ENCODE assay signal across 8 mouse cellular contexts in the genomic region with DNA sequence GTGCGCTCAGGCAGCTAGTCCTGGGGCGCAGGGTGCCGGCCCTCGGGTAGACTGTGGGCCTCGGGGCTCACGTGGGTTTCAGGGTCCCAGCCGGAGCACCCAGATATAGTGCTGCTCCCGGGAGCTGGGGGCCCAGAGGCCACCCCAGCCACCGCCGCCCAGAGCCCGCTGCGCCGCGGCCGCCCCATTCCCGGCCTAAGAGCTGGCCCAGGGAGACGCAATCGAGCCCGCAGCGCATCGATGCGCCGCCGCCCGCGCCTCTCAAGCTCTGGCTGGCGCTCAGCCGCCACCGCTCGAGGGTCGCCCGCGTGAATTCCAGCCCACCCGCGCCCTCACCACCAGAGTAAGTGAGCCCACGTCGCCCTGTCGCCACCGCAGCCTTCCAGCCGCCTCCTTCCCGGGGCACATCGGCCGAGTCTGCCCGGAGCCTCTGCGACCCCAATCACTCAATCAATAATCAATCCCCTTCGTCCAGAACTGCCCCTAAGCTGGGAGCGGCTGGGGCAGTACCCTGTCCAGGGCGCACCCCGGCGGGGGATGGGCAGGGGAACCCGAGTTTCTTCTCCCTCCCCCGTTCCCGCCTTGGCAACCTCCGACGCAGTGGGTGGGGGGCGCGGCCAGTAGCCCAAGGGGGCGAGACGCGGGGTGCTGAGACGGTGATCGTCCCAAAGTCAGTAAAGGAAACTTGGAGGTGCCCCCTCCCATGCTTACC. TPM values are rescaled to one million over a fixed set of nuclear protein-coding genes. Genes with fewer than 3 reads are reported as not detected.
DNase-seq lines count a peak whose midpoint lies in the region; ATAC-seq and TF ChIP-seq lines count a peak whose summit lies in the region.

No protein-coding gene starts in this region.

- TF ChIP-seq POLR2A in cortical plate, adult 2 months (IDR thresholded peaks at IDR 0.05; ENCODE audit: extremely low read depth, insufficient read depth, low read length) = no peak
- peak; percentile 56 for TF ChIP-seq POLR2A in myocyte (IDR thresholded peaks at IDR 0.05; ENCODE audit: insufficient read length, low read depth)

- no peaks in the 10 kb centered on the region for H3K9me3 ChIP-seq in intestine, embryonic 16.5 days (ENCODE audit: control insufficient read depth, low read length)
- H3K9me3 ChIP-seq in liver, embryonic 12.5 days (replicated peaks) = no peaks in the 10 kb centered on the region

- H3K4me2 ChIP-seq in intestine, embryonic 16.5 days (ENCODE audit: low read depth, low read length) = peak overlapping the region; percentile 96
- H3K4me2 ChIP-seq in liver, embryonic 12.5 days = peak overlapping the region; percentile 74
- peak overlapping the region; percentile 56 for H3K4me2 ChIP-seq in myocyte (ENCODE audit: low read depth)

- peaks cover 66% of the 10 kb centered on the region for H3K79me2 ChIP-seq in myocyte (ENCODE audit: control insufficient read depth, insufficient read depth)

- peak overlapping the region; percentile 72 for H3K4me3 ChIP-seq in cortical plate, adult 2 months (ENCODE audit: insufficient read depth, low read length)
- H3K4me3 ChIP-seq in intestine, embryonic 16.5 days (ENCODE audit: low read length) = peak overlapping the region; percentile 81
- peak overlapping the region; percentile 61 for H3K4me3 ChIP-seq in liver, embryonic 12.5 days
- peak overlapping the region; percentile 77 for H3K4me3 ChIP-seq in myocyte

- peak overlapping the region; percentile 92 for H3K27ac ChIP-seq in cortical plate, adult 2 months (ENCODE audit: insufficient read depth, low read length)
- H3K27ac ChIP-seq in intestine, embryonic 16.5 days (ENCODE audit: low read length) = peak overlapping the region; percentile 91
- H3K27ac ChIP-seq in liver, embryonic 12.5 days = 0 out of 2 replicates have a peak overlapping the region, but pooled peaks have one; percentile 6

- peak overlapping the region; percentile 81 for H3K9ac ChIP-seq in intestine, embryonic 16.5 days (ENCODE audit: low read depth, low read length)
- peak overlapping the region; percentile 46; the same call in 1 of the 2 replicates for H3K9ac ChIP-seq in liver, embryonic 12.5 days

- H3ac ChIP-seq in myocyte (ENCODE audit: control insufficient read depth, insufficient read length) = peak overlapping the region; percentile 56

- peak; percentile 31 for ATAC-seq in intestine, embryonic 16.5 days
- peak; percentile 36; the same call in 1 of the 2 replicates for ATAC-seq in liver, embryonic 12.5 days

- under 1% methylated on average over 61 of the region's 62 CpGs for WGBS in intestine, embryonic 16.5 days
- WGBS in liver, embryonic 12.5 days (ENCODE audit: insufficient replicate concordance) = under 1% methylated on average over 62 of the region's 62 CpGs

- peak; percentile 52 for DNase-seq in thymus, postnatal 0 days (ENCODE audit: low spot score)
- DNase-seq in thymus, postnatal 25 days = no peak
- peak; percentile 97 for DNase-seq in heart, adult 11 months
- DNase-seq in urinary bladder, postnatal 14 days (ENCODE audit: low spot score) = peak; percentile 66

- H3K4me1 ChIP-seq in cortical plate, adult 2 months (ENCODE audit: control insufficient read depth, insufficient read depth, low read length) = no peaks in the 10 kb centered on the region
- H3K4me1 ChIP-seq in intestine, embryonic 16.5 days (ENCODE audit: control insufficient read depth, insufficient read depth, low read length) = peaks cover 25% of the 10 kb centered on the region
- H3K4me1 ChIP-seq in liver, embryonic 12.5 days = peaks cover 12% of the 10 kb centered on the region; the same call in 1 of the 2 replicates

- H3K27me3 ChIP-seq in intestine, embryonic 16.5 days (replicated peaks; ENCODE audit: control insufficient read depth, insufficient read depth, low read length) = peaks cover 16% of the 10 kb centered on the region
- H3K27me3 ChIP-seq in liver, embryonic 12.5 days (replicated peaks) = peaks cover 99% of the 10 kb centered on the region
- no peaks in the 10 kb centered on the region for H3K27me3 ChIP-seq in myocyte (ENCODE audit: control insufficient read depth, insufficient read depth, insufficient read length)

- H3K36me3 ChIP-seq in intestine, embryonic 16.5 days (ENCODE audit: control insufficient read depth, insufficient read depth, low read length) = no peaks in the 10 kb centered on the region
- no peaks in the 10 kb centered on the region for H3K36me3 ChIP-seq in liver, embryonic 12.5 days
- H3K36me3 ChIP-seq in myocyte (ENCODE audit: control insufficient read depth, insufficient read depth) = no peaks in the 10 kb centered on the region

- no peak for TF ChIP-seq CTCF in cortical plate, adult 2 months (IDR thresholded peaks at IDR 0.05; ENCODE audit: extremely low read depth, insufficient read depth, low read length)

TF ChIP-seq in myocyte, 11 proteins besides CTCF, POLR2A, EP300 and RAD21:
- TF ChIP-seq CEBPB (IDR thresholded peaks at IDR 0.05; ENCODE audit: insufficient read depth, poor library complexity, severe bottlenecking) (no peak), MAX (IDR thresholded peaks at IDR 0.05; ENCODE audit: low read depth) (no peak), MYOG (IDR thresholded peaks at IDR 0.05; ENCODE audit: control insufficient read depth in 1 of 3, insufficient read depth in 1 of 3, insufficient read length in 2 of 3, low read depth in 2 of 3) (peak in 1 of 3 experiments; percentile 17), TCF3 (IDR thresholded peaks at IDR 0.05; ENCODE audit: insufficient read length, low read depth) (no peak), E2F4 (IDR thresholded peaks at IDR 0.05; ENCODE audit: insufficient read depth) (no peak), TCF12 (IDR thresholded peaks at IDR 0.05; ENCODE audit: insufficient read depth, poor library complexity, severe bottlenecking) (no peak), MYOD1 (IDR thresholded peaks at IDR 0.05; ENCODE audit: control insufficient read depth in 1 of 3, insufficient read length in 2 of 3, low read depth in 2 of 3) (no peak), POLR2AphosphoS2 (IDR thresholded peaks at IDR 0.05; ENCODE audit: insufficient read length, low read depth) (peak; percentile 71), SRF (IDR thresholded peaks at IDR 0.05; ENCODE audit: control insufficient read depth, insufficient read length, low read depth) (no peak), USF1 (IDR thresholded peaks at IDR 0.05; ENCODE audit: low read depth) (no peak), REST (IDR thresholded peaks at IDR 0.05; ENCODE audit: insufficient read depth, insufficient read length) (no peak)

RNA-seq across cellular contexts. Expression of a gene that starts 1.4 kb away (rescaled TPM):
- polyA plus RNA-seq in thymus, postnatal 0 days (2015; fragmentation: Nextera tagmentation; extraction: Ambion mirVana) = 0.64 and 0.99 TPM in 2 replicates
- 27.0 and 35.4 TPM in 2 replicates for polyA plus RNA-seq in cortical plate, adult 2 months (2012; rRNA removed)
- polyA plus RNA-seq in intestine, embryonic 16.5 days (2015; fragmentation: Nextera tagmentation; extraction: Ambion mirVana) = 9.7 and 10.4 TPM in 2 replicates
- polyA plus RNA-seq in liver, embryonic 12.5 days (2016; fragmentation: Nextera tagmentation; extraction: Ambion mirVana) = 1.2 and 1.5 TPM in 2 replicates
- 6.5 TPM for polyA plus RNA-seq in myocyte (2012; fragmentation: generic; extraction: Trizol)

Comparison
In these comparisons a context has a peak if more than half of its experiments do, and no peak if none do; other contexts are left out.
1. H3K27ac ChIP-seq: peak in every context shown above with its lines; median percentile 92 in cortical plate, adult 2 months; 91 in intestine, embryonic 16.5 days; 6 in liver, embryonic 12.5 days.